Mouse (Mus musculus) lung, adult 2 months (tissue): ENCODE measurements around the gene Il4ra. TPM values are rescaled to one million over a fixed set of nuclear protein-coding genes. Genes with fewer than 3 reads are reported as not detected.

Source experiments
- DNase-seq: peaks from one replicate; pipeline ENCODE4 v3.0.0; 2022
- H3K4me1 ChIP-seq: fragments of 200-500 bp; 2 replicates; pipeline ENCODE4 v1.6.1; 2011; ENCODE audit warnings: low read length; ENCODE audit not compliant: control insufficient read depth, insufficient read depth
- H3K4me3 ChIP-seq: fragments of 200-500 bp; replicated peaks from 2 replicates; pipeline ENCODE3; 2011; ENCODE audit warnings: low read depth, mild to moderate bottlenecking, control low read depth, low read length; ENCODE audit errors: extremely low read depth
- CTCF ChIP-seq: fragments of 200-500 bp; IDR thresholded peaks from 2 replicates; pipeline ENCODE4 v1.5.1; 2011; ENCODE audit warnings: mild to moderate bottlenecking, low read length, control low read depth; ENCODE audit not compliant: insufficient read depth
- POLR2A ChIP-seq: fragments of 200-500 bp; IDR thresholded peaks from 2 replicates; pipeline ENCODE4 v1.6.1; 2011; ENCODE audit warnings: low read depth, mild to moderate bottlenecking, control low read depth, low read length, borderline replicate concordance; ENCODE audit errors: extremely low read depth
- WGBS: fragments of 180-500 bp; shearing (Covaris S2); methylation state at CpG from one replicate; pipeline ENCODE4 v1.1.7; 2018; 5-methylcytosine and 5-hydroxymethylcytosine counted together
- polyA plus RNA-seq: library from polyadenylated mRNA; depleted of rRNA; stranded (reverse); fragments of >200 nt; gene quantifications from 2 replicates; pipeline ENCODE4 v1.2.3, GENCODE M21; 2012

Gene Il4ra
- polyA plus RNA-seq, 1 experiment = 85.2 TPM

- TF ChIP-seq POLR2A = no peak
- TF ChIP-seq CTCF = no peak
- H3K4me1 ChIP-seq = peaks cover 54% of the 10 kb centered on the region
- DNase-seq = no peak
- 31% methylated on average over 8 of the region's 8 CpGs for whole genome bisulfite sequencing
- H3K4me3 ChIP-seq = peak overlapping the region; percentile 7
Measured at GRCm38 (mm10) chr7:125556865-125557264, 4.9 kb downstream of the Il4ra start.

- no peak for DNase-seq
- H3K4me1 ChIP-seq = peaks cover 58% of the 10 kb centered on the region
- H3K4me3 ChIP-seq = no peak overlapping the region
- WGBS = 58% methylated on average over 4 of the region's 4 CpGs
- TF ChIP-seq CTCF = no peak
- no peak for TF ChIP-seq POLR2A
Measured at GRCm38 (mm10) chr7:125558401-125558945, 6.6 kb downstream of the Il4ra start.

GRCm38 (mm10) chr7:125558997-125559396 is 7.1 kb downstream of the Il4ra start:
- WGBS = 39% methylated on average over 5 of the region's 5 CpGs

GRCm38 (mm10) chr7:125559537-125559936 is 7.6 kb downstream of the Il4ra start:
- no peak for TF ChIP-seq CTCF
- no peak for TF ChIP-seq POLR2A
- DNase-seq = no peak
- H3K4me1 ChIP-seq = peaks cover 56% of the 10 kb centered on the region

More at GRCm38 (mm10) chr7:125558997-125559396, 7.1 kb downstream of the Il4ra start:
- H3K4me1 ChIP-seq = peaks cover 56% of the 10 kb centered on the region
- H3K4me3 ChIP-seq = no peak overlapping the region
- TF ChIP-seq POLR2A = no peak
- no peak for TF ChIP-seq CTCF
- no peak for DNase-seq

GRCm38 (mm10) chr7:125560146-125560785 is 8.3 kb downstream of the Il4ra start:
- Histone ChIP-seq H3K4me1 (peaks cover 56% of the 10 kb centered on the region), H3K4me3 (no peak overlapping the region)
- peak; percentile 79 for DNase-seq
- TF ChIP-seq POLR2A (no peak), CTCF (no peak)
- 29% methylated on average over 7 of the region's 7 CpGs for WGBS

More at GRCm38 (mm10) chr7:125559537-125559936, 7.6 kb downstream of the Il4ra start:
- no peak overlapping the region for H3K4me3 ChIP-seq
- 59% methylated on average over 10 of the region's 10 CpGs for WGBS

- no peak for TF ChIP-seq CTCF
- no peak; the same call in 1 of the 2 replicates for TF ChIP-seq POLR2A
- no peak overlapping the region for H3K4me3 ChIP-seq
- peak; percentile 82 for DNase-seq
- peaks cover 58% of the 10 kb centered on the region for H3K4me1 ChIP-seq
- WGBS = 17% methylated on average over 9 of the region's 9 CpGs
Measured at GRCm38 (mm10) chr7:125561085-125561690, 9.3 kb downstream of the Il4ra start.

GRCm38 (mm10) chr7:125562413-125562812 is 10.5 kb downstream of the Il4ra start:
- DNase-seq = no peak
- 65% methylated on average over 4 of the region's 4 CpGs for WGBS
- TF ChIP-seq CTCF = no peak
- TF ChIP-seq POLR2A = no peak
- peaks cover 48% of the 10 kb centered on the region for H3K4me1 ChIP-seq
- H3K4me3 ChIP-seq = no peak overlapping the region

- no peak overlapping the region for H3K4me3 ChIP-seq
- TF ChIP-seq CTCF = no peak
- TF ChIP-seq POLR2A = no peak
- H3K4me1 ChIP-seq = peaks cover 44% of the 10 kb centered on the region
- no peak for DNase-seq
- WGBS = 60% methylated on average over 3 of the region's 3 CpGs
Measured at GRCm38 (mm10) chr7:125563093-125563492, 11.2 kb downstream of the Il4ra start.

GRCm38 (mm10) chr7:125564316-125565024 is 12.6 kb downstream of the Il4ra start:
- TF ChIP-seq CTCF (no peak), POLR2A (no peak)
- H3K4me3 ChIP-seq = no peak overlapping the region
- peaks cover 34% of the 10 kb centered on the region for H3K4me1 ChIP-seq
- DNase-seq = no peak
- 71% methylated on average over 11 of the region's 11 CpGs for WGBS
